Mouse (Mus musculus) hindbrain, embryonic 13.5 days (tissue): ENCODE measurements around the gene Rasa2. TPM values are rescaled to one million over a fixed set of nuclear protein-coding genes. Genes with fewer than 3 reads are reported as not detected.
"Not testable (repeated sequence)": the region's sequence is repeated elsewhere in the genome, so short reads cannot be mapped to it uniquely, and the experiment has no call there.

Experiments
- ATAC-seq: fragments of 200-750 bp; cut with Nextera tagmentation; 2 replicates; pipeline ENCODE4 v1.8.0; 2017; ENCODE audit warnings: moderate TSS enrichment; ENCODE audit not compliant: low FRiP score
- H3K27ac ChIP-seq: fragments of 300-500 bp; sonication (generic); 2 replicates; pipeline ENCODE4 v1.5.1; 2015; ENCODE audit warnings: inconsistent platforms, mild to moderate bottlenecking, moderate library complexity
- H3K27me3 ChIP-seq: fragments of 300-500 bp; sonication (generic); 2 replicates; pipeline ENCODE4 v1.6.1; 2015; ENCODE audit warnings: mild to moderate bottlenecking, inconsistent platforms
- H3K36me3 ChIP-seq: fragments of 300-500 bp; sonication (generic); 2 replicates; pipeline ENCODE4 v1.6.1; 2015; ENCODE audit warnings: mild to moderate bottlenecking, inconsistent platforms
- H3K4me1 ChIP-seq: fragments of 300-500 bp; sonication (generic); replicated peaks from 2 replicates; pipeline ENCODE4 v1.6.1; 2015; ENCODE audit warnings: inconsistent platforms
- H3K4me2 ChIP-seq: fragments of 300-500 bp; sonication (generic); 2 replicates; pipeline ENCODE4 v1.6.1; 2015; ENCODE audit warnings: inconsistent platforms, mild to moderate bottlenecking, moderate library complexity
- H3K4me3 ChIP-seq: fragments of 300-500 bp; sonication (generic); 2 replicates; pipeline ENCODE4 v1.5.1; 2015; ENCODE audit warnings: mild to moderate bottlenecking, inconsistent platforms
- H3K9ac ChIP-seq: fragments of 300-500 bp; sonication (generic); 2 replicates; pipeline ENCODE4 v1.6.1; 2015; ENCODE audit warnings: mild to moderate bottlenecking, inconsistent platforms
- H3K9me3 ChIP-seq: fragments of 300-500 bp; sonication (generic); 2 replicates; pipeline ENCODE4 v1.6.1; 2016; ENCODE audit warnings: inconsistent platforms
- WGBS: fragments of 180-500 bp; shearing (Covaris S2); methylation state at CpG from one replicate; pipeline ENCODE4 v1.1.7; 2015; 5-methylcytosine and 5-hydroxymethylcytosine counted together
- polyA plus RNA-seq: library from polyadenylated mRNA; unstranded; fragments of >200 nt; fragmentation: Nextera tagmentation; extraction: Ambion mirVana; gene quantifications from 2 replicates; pipeline ENCODE4 v1.2.1, GENCODE M21; 2015

Gene Rasa2
- polyA plus RNA-seq = 18.3 and 19.5 TPM in 2 replicates

- peak within 1 kb of the TSS; percentile 72 for H3K4me2 ChIP-seq
- H3K27ac ChIP-seq = peak within 1 kb of the TSS; percentile 98
- WGBS = 2% methylated on average over 43 of the region's 52 CpGs
- peaks cover 17% of the 10 kb centered on the region for H3K27me3 ChIP-seq
- no peaks in the 10 kb centered on the region for H3K9me3 ChIP-seq
- H3K4me3 ChIP-seq = peak within 1 kb of the TSS; percentile 86
- peaks cover 23% of the 10 kb centered on the region for H3K4me1 ChIP-seq
- H3K36me3 ChIP-seq = no peaks in the 10 kb centered on the region
- peak within 1 kb of the TSS; percentile 94 for H3K9ac ChIP-seq
- ATAC-seq = peak; percentile 98
Measured at GRCm38 (mm10) chr9:96631389-96632072, at the start of gene Rasa2. TSS of gene Rasa2 (minus strand) at chr9:96631617.

DNA sequence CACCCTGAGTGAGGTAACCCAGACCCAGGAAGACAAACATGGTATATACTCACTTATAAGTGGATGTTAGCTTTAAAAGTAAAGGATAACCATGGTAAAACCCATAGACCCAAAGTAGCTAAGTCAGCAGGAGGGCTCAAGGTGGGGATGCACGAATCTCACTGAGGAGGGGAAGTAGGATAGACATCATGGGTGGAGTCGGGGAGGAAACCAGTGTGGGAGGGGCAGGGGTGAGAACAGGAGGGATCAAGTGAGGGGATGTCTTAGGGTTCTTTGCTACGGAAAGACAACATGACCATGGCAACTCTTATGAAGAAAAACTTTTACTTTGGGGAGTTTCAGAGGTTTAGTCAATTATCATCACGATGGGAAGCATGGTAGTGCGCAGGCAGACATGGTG lies 47.2 kb upstream of the Rasa2 start:
- H3K4me3 ChIP-seq = no peak overlapping the region
- ATAC-seq = no peak
- 88% methylated on average over 5 of the region's 5 CpGs for WGBS
- H3K4me2 ChIP-seq = no peak overlapping the region
- no peaks in the 10 kb centered on the region for H3K4me1 ChIP-seq
- H3K9me3 ChIP-seq = no peaks in the 10 kb centered on the region
- H3K27me3 ChIP-seq = no peaks in the 10 kb centered on the region
- no peak overlapping the region for H3K27ac ChIP-seq
- H3K9ac ChIP-seq = no peak overlapping the region
- peaks cover 6% of the 10 kb centered on the region for H3K36me3 ChIP-seq

- H3K4me3 ChIP-seq, H3K9ac ChIP-seq, H3K27ac ChIP-seq, H3K27me3 ChIP-seq, H3K4me2 ChIP-seq, ATAC-seq, H3K4me1 ChIP-seq, H3K36me3 ChIP-seq, H3K9me3 ChIP-seq: not testable (repeated sequence)
- 73% methylated on average over 5 of the region's 5 CpGs for WGBS
Measured at GRCm38 (mm10) chr9:96677711-96678110, 46.3 kb upstream of the Rasa2 start.

DNA sequence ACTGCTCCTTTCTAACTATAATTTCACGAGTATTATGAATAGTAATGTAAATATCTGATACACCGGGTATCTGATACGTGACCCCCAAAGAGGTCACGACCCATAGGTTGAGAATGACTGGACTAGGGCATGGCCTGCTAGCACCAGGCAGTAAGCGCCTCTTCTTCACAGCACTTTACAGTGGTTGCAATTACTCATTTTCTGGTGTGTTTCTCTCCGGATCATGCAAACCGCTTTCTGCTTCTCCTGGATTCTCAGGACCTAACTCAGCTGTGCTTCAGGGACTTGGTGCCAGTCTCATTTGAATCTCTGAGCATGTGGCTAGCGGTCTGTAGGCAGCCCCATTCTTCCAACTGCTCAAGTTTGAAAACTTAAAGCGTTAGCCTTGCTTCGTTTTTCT lies 45.3 kb upstream of the Rasa2 start:
- H3K4me1 ChIP-seq = no peaks in the 10 kb centered on the region
- H3K9ac ChIP-seq = no peak overlapping the region
- H3K4me3 ChIP-seq = no peak overlapping the region

DNA sequence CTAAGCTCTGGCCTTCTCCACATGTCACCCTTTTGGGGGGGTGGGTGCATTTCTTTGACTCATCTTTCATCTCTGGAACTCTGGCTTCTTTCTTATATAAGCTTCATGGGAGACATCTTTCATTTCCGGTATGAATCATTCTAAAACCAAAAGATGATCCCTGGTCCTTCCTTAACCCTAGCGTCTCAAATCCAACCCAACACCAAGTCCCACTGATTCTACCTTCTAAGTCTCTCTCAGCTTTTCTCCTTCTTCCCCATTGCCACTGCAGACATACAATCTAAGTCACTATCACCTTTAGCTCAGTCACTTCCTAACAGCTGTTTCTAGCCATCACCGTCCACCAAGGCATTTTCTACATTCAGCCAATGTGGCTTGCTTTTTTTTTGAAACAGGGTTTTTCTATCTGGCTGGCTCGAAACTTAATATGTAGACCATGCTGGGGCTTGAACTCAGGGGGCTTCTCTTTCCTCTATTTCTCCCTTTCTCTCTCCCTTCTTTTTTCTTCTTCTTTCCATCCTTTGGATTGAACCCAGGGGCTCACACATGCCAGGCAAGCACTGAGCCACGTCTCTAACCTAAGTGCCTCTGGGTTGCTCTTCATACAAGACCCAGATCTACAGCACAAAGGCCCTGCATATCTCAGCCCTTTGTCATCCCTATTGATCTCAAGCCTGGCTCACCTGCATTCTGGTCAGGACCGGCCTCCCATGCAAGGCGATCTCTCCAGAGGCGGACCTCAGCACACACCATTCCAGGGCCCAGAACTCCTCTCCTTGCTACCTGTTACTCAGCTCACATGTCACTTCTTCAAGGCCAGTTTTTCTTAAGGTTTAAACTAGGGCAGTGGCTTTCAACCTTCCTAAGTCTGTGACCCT lies 44.6 kb upstream of the Rasa2 start:
- no peak for ATAC-seq

More for the DNA sequence above, 45.3 kb upstream of the Rasa2 start:
- H3K36me3 ChIP-seq = peaks cover 4% of the 10 kb centered on the region
- H3K4me2 ChIP-seq = no peak overlapping the region
- no peak for ATAC-seq
- no peaks in the 10 kb centered on the region for H3K9me3 ChIP-seq
- no peak overlapping the region for H3K27ac ChIP-seq
- H3K27me3 ChIP-seq = no peaks in the 10 kb centered on the region
- WGBS = 93% methylated on average over 10 of the region's 10 CpGs

GRCm38 (mm10) chr9:96675071-96675762 lies 43.8 kb upstream of the Rasa2 start:
- 32% methylated on average over 5 of the region's 5 CpGs for WGBS
- no peaks in the 10 kb centered on the region for H3K27me3 ChIP-seq
- H3K4me3 ChIP-seq = no peak overlapping the region
- no peak overlapping the region for H3K9ac ChIP-seq
- H3K27ac ChIP-seq = no peak overlapping the region
- 0 out of 2 replicates have a peak, but pooled peaks cover 3% of the 10 kb centered on the region for H3K4me1 ChIP-seq
- H3K4me2 ChIP-seq = no peak overlapping the region
- no peaks in the 10 kb centered on the region for H3K9me3 ChIP-seq
- H3K36me3 ChIP-seq = no peaks in the 10 kb centered on the region
- ATAC-seq = 0 out of 2 replicates have a peak, but pooled peaks have one; percentile 8

More for the DNA sequence above, 44.6 kb upstream of the Rasa2 start:
- no peaks in the 10 kb centered on the region for H3K4me1 ChIP-seq
- 91% methylated on average over 8 of the region's 8 CpGs for WGBS
- no peak overlapping the region for H3K9ac ChIP-seq
- H3K27ac ChIP-seq = no peak overlapping the region
- no peak overlapping the region for H3K4me2 ChIP-seq
- no peaks in the 10 kb centered on the region for H3K27me3 ChIP-seq
- H3K4me3 ChIP-seq = no peak overlapping the region
- H3K9me3 ChIP-seq = no peaks in the 10 kb centered on the region
- no peaks in the 10 kb centered on the region for H3K36me3 ChIP-seq

DNA sequence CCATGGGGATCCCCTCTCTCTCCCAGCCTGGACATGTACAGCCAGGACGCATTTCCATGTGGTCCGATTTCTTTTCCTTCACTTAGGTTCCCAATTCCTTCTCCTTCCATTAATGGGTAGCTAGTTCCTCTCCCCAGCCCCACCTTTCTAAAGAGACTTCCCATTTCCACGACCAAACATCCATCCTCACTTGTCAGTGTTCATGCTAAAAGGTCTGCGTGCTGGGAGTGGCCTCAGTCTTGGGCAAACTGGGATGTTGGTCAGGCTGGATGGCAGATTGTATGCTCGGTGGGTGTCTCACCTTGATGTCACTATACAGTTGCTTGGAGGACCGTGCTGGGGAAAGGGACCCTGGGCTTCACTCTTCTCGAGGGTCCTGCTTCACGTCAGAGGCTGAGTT lies 42.9 kb upstream of the Rasa2 start:
- H3K4me2 ChIP-seq = no peak overlapping the region
- no peaks in the 10 kb centered on the region for H3K36me3 ChIP-seq
- no peak overlapping the region for H3K27ac ChIP-seq
- no peaks in the 10 kb centered on the region for H3K27me3 ChIP-seq
- peaks cover 8% of the 10 kb centered on the region; the same call in 1 of the 2 replicates for H3K4me1 ChIP-seq
- ATAC-seq = no peak
- H3K9me3 ChIP-seq = no peaks in the 10 kb centered on the region
- WGBS = 92% methylated on average over 8 of the region's 8 CpGs
- no peak overlapping the region for H3K4me3 ChIP-seq
- H3K9ac ChIP-seq = no peak overlapping the region

GRCm38 (mm10) chr9:96672466-96672865 lies 41.0 kb upstream of the Rasa2 start:
- no peaks in the 10 kb centered on the region for H3K27me3 ChIP-seq
- 88% methylated on average over 2 of the region's 2 CpGs for WGBS
- H3K36me3 ChIP-seq = no peaks in the 10 kb centered on the region
- H3K9me3 ChIP-seq = no peaks in the 10 kb centered on the region
- H3K4me2 ChIP-seq = no peak overlapping the region
- H3K9ac ChIP-seq = no peak overlapping the region
- H3K4me1 ChIP-seq = peaks cover 8% of the 10 kb centered on the region; the same call in 1 of the 2 replicates
- H3K4me3 ChIP-seq = no peak overlapping the region
- H3K27ac ChIP-seq = no peak overlapping the region
- no peak for ATAC-seq

DNA sequence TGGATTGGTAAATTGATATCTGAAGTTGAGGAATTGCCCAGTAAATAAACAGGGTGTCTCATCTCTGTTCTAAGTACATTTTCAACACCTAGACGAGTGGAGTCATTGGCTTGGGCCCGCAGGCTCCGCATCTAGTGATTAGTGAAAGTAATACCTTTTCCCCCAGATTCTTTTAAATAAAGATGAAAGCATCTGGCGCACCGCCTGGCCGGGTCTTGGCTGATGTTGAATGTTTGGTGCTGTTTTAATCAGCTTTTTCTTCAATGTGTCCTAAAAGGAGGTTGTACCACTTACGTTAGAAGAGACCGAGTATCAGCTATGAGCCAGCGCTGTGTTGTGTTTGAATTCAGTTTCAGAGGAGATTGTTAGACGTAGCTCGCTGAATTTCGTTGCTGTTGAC lies 39.8 kb upstream of the Rasa2 start:
- H3K27me3 ChIP-seq = no peaks in the 10 kb centered on the region
- H3K4me3 ChIP-seq = no peak overlapping the region
- H3K36me3 ChIP-seq = no peaks in the 10 kb centered on the region
- no peaks in the 10 kb centered on the region for H3K9me3 ChIP-seq
- H3K27ac ChIP-seq = no peak overlapping the region
- H3K4me1 ChIP-seq = peaks cover 8% of the 10 kb centered on the region; the same call in 1 of the 2 replicates
- no peak overlapping the region for H3K9ac ChIP-seq
- no peak overlapping the region for H3K4me2 ChIP-seq
- ATAC-seq = no peak
- WGBS = 92% methylated on average over 12 of the region's 12 CpGs

DNA sequence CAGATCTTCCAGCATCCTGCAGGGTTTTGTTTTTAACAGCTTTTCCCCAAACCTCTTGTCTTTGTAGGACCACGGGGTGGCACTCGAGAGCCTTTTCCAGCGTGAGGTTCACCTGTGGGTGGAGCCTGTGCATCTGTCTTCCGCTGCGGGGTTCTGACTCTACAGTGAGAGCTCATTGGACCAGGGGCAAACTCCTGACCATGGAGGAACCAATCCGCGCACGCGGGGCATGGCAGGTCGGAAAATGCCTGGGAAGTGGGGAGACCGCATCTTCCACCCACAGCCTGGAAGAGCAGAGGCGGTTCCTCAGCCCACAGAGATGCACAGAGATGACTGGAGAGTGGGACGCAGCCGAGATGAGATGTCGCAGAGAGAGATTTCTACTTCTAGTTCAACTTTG lies 38.5 kb upstream of the Rasa2 start:
- H3K9ac ChIP-seq = peak overlapping the region; percentile 63
- peak; percentile 100 for ATAC-seq
- under 1% methylated on average over 15 of the region's 15 CpGs for WGBS

DNA sequence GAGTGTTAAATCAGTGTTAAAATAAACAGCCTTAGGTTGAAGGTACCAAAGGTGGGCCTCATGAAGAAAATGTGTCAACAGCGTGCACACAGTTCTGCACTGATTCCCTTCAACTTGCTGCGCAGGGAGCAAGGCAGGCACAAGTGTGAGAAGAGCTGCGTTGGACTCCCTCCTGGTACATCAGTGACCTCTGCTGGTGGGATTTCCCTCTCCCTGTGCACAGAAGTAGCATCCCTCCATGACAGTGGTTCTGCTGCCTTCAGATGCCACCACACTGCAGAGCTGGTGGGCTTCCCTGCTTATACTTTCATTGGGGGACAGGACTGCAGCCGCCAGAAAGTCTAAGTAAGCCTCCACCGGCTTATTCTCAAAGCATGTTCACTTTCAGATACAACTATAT lies 37.2 kb upstream of the Rasa2 start:
- 59% methylated on average over 5 of the region's 5 CpGs for WGBS
- peaks cover 8% of the 10 kb centered on the region; the same call in 1 of the 2 replicates for H3K4me1 ChIP-seq
- no peak overlapping the region for H3K9ac ChIP-seq
- no peak overlapping the region for H3K27ac ChIP-seq
- no peak overlapping the region for H3K4me3 ChIP-seq
- no peaks in the 10 kb centered on the region for H3K27me3 ChIP-seq
- no peaks in the 10 kb centered on the region for H3K36me3 ChIP-seq
- no peak overlapping the region for H3K4me2 ChIP-seq
- H3K9me3 ChIP-seq = no peaks in the 10 kb centered on the region
- ATAC-seq = no peak

More for the DNA sequence above, 38.5 kb upstream of the Rasa2 start:
- no peaks in the 10 kb centered on the region for H3K9me3 ChIP-seq
- peak overlapping the region; percentile 92 for H3K27ac ChIP-seq
- no peaks in the 10 kb centered on the region for H3K36me3 ChIP-seq
- H3K4me3 ChIP-seq = peak overlapping the region; percentile 37
- peaks cover 8% of the 10 kb centered on the region; the same call in 1 of the 2 replicates for H3K4me1 ChIP-seq
- H3K4me2 ChIP-seq = peak overlapping the region; percentile 59
- H3K27me3 ChIP-seq = no peaks in the 10 kb centered on the region
